Mouse (Mus musculus) right cerebral cortex, postnatal 4 days (tissue): ENCODE measurements around the gene Comt.

Experiments used
- DNase-seq: peaks from one replicate; pipeline ENCODE4 v3.0.0-alpha.2; 2022

The Comt gene

DNA sequence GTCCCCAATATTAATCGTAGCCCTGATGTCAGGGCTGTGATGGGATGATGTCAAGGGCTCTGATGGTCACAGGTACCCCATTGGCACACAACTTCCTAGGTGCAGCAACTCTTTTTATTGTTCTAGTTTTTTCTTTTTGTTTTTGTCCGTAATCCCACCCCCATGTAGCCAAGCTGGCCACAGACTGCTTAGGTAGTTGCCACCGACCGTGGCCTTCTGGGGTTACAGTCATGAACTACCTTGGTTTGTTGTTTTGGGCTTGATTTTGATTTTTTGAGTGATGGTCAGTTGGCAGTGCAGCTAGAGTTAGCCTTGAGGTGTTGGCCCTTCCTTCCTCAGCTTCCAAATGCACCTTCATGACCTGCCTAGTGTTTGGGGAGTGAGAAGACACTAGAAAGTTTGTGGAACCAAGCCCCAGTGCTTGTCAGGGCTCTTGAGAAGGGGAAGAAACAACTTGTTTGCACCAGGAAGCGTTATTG is at the start of gene Comt:
Gene Comt (minus strand): TSS at position 51 of the 479 bp plus-strand sequence.
- no peak for DNase-seq

DNA sequence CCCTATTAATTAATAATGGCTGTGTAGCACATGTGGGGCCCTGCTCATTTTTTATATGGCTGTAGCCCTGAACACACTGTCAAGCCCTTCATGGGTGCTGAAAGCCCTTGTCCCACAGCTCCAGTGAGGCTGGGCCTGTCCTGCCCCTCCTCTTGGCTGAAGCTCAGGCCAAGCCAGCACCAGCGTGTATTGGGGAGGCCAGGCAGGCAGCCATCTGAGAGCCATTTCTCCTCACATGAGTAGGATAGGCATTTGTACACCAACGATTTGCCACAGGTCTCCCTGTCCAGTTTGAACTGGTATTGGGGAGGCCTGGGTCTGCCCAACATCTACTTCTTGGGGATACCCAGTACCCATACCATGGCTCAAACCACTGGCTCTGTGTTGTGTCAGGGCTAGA is 47.4 kb upstream of the Comt start:
- no peak for DNase-seq

DNA sequence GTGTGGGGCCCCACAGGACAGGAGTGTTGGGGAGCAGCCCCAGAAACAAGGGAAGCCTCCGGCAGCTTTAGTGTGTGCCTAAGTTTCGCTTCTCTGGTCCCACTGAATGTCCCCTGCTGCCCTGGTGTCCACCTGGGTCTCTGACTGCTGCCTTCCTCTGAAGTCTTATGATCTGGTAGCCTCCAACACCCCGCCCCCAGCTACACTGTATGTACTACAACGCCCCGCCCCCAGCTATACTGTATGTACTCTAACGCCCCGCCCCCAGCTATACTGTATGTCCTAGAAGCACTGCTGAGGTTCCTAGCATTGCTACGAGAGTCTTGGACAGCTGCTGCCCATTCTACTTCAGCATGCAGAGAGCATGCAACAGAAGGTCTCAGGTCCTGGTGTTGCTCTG is 46.3 kb upstream of the Comt start:
- DNase-seq = no peak

DNA sequence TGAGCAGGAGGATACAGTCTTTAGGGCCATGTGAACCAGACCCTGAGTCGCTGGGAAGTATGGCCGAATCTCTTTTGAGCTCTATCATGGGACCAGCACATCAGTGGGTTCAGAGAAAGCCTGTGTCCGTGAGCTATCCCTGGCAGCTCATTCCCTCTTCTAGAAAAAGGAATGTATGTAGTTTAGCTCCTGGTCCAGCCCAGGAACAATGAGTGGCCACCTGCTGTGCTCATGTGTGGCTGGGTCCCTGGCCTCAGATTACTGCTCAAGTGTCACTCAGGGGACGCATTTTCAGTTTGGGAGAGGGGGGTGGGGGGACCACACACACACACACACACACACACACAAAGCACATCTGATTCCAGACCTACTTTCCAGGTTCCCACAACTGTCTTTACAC is 45.8 kb upstream of the Comt start:
- no peak for DNase-seq

DNA sequence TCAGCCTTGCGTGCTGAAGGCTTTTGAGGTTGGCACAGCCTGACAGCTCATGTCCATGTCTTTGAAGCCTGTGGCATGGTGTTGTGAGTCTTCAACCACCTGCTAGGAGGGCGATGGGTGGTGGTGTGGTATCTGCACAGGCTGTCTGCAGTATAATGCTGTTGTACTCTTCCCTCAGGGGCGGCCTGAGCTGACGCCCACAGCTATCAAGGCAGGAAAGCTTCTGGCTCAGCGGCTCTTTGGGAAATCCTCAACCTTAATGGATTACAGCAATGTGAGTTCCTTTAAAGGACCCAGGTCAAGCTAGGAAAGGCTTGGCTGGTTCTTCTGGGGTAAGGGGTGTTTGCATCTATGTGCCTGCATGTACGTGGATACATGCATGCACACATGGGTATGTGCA is 45.3 kb upstream of the Comt start:
- no peak for DNase-seq

DNA sequence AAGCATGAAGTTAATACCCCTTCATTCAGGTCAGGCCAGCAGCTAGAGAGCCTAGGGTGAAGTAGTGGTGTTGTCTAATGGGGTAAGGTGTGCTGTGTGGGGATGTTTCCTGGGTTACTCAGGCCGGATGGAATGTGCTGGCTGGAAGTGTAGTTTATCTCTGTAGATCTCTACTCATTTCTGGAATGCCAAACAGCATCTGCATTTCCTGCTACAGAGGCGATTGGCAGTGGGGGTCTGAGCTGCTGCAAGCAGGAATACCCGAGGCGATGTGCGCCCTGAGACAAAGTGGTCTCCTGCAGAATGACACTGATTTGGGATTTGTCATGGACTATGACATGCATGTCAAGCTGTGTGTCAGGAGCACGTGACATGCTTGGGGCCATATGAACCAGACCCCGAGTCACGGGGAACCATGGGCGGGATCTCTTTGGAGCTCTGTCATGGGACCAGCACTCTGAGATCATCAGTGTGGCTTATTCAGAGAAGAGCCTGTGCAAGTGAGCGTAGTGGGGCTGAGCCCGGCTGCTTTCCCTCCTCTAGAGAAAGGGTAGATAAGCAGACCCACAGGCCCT is 44.8 kb upstream of the Comt start:
- DNase-seq = no peak

DNA sequence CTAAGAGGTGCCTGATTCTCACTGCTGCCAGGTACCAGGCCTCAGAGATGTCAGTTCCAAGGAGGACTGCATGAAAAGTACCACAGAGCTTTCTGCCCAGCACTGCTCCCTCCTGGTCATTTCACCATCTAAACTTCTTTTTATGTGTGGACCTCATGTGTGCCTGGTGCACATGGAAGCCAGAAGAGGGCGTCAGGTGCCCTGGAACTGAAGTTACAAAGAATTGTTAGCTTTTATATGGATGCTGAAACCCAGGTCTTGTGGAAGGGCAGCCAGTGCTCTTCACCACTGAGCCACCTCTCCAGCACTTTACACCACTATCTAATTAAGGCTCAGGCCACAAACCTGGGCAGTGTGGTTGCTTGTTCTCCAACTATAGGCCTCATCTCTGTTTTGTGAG is 44.2 kb upstream of the Comt start:
- DNase-seq = no peak

DNA sequence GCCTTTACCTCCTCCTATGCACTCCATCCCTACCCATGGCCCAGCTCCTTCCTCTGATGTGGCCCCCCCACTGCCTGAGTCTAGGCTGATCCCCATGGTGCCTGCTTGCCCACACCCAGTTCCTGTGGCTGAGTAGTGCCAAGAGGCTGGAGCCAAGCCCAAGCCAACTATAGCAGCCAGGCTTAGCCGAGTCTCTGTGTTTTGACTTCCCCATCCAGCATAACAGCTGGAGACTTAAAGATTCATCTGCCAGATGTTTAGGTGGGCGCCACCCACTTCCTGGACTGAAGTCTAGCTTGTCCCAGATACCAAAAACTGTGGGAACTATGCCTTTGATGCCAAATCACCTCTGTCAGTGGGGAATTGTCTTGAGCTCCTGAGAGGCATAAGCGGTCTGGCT is 37.6 kb upstream of the Comt start:
- no peak for DNase-seq

DNA sequence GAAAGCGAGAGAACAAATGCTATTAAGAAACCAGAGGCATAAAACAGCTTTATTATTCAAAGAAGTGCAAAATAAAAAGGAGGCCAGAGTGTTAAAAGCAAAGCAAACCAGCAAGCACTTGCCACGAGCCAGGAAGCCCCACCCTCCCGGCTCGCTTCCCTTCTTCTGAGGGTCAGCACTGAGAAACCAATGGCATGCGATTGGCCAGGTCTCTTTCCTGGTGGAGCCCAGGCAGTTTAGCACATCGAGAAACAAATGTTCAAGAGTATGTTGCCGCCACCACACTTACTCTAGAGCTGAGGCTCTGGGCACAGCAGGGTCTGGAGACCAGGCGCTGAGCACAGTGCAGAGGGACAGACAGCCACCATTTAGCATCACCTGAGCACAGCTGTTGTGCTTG is 35.9 kb upstream of the Comt start:
- DNase-seq = no peak

DNA sequence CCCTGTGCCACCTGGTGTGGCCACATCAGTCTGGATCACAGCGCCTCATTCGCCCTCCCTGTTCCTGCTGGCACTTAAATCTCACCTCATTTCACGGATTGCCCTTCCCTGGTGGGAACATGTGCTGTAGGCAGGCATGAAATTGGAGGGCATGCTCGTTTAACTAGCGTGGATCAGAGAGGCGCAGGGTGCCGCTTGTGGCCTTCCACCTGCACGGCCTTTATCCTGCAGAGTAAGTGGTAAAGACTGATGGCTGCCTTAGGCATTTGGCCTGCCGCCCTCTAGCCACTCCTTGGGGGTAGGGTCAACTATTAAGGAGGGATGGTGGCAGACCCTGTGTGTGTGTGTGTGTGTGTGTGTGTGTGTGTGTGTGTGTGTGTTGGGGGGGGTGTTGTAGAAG is 35.4 kb upstream of the Comt start:
- DNase-seq = no peak

DNA sequence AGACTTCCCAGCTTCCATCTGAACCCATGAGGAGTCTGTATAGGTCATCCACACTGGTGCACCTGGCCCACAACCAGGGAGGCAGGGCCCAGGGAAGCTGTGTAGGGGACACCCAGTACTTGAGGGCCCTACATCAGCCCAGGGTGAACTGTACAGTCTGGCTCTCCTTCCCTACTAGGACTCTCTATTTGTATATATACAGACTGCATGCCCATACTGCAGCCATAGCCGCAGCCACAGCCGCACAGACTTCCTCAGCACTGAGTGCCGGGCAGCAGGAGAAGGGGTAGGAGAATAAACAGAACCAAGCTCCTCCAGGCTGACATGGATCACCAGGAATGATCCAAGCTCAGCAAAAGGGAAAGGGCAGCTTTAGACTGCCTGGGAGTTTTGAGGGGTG is 34.2 kb upstream of the Comt start:
- DNase-seq = no peak

DNA sequence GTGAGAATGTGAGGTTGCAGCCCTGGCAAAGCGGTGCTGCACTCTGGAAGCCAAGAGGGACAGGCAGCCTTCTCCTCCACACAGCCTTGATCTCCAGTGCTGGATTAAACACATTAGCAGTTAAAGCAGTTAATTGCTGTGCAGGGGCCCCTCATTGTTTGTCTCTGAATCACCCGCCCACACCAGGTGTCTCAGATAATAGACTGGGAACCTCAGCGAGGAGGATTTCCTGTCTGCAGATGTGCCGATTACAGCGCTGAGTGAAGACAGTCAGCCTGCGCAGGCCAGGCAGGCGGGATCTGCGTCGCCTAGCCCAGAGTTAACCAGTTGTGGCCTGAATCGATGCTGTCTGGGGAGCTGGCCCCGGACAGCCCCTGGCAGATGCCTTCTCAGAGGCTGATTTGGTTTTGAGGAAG is 33.3 kb upstream of the Comt start:
- DNase-seq = no peak

DNA sequence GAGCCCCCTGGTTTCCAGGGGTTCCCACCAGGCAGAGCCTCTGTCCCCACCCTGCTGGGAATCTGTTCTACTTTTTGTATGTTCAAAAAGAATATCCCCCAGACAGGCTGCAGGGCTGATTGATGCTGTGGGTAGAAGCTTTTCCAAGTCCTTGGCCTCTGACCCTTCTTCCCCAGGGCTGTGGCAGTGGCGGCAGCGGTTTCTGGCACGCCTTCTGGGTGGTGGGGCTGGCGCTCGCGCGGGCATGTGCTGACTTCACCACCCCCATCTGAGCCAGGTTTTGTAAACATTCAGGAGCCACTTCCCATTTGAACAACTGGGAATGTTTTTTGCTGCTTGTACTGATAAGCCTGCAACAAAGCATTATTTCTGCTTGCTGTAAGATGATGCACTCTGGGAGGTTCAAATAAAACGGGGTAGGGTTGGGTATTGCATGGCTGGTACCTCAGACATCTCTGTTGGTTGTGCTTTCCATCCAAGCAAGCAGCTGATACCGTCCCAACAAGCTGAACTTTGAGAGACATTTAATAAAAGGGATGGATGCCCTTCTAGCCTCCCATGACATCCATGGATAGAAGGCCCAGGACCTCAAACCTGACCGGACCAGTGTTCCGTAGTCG is 32.8 kb upstream of the Comt start:
- no peak for DNase-seq

DNA sequence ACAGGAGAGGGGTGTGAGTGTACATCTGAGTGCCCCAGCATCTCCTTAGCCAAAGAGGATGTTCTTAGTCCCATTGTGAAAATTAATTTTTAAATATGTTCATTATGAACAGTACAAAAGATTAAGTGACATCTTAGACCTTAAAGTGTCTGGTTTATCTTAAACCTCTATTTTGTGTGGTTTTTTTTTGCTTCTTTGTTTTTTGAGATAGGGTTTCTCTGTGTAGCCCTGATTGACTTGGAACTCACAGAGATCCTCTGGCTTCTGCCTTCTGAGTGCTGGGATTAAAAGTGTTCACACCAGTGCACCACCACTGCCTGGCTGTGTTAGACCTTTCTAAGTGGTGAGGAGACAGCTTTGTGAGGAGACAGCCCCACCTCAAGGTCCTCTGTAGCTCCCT is 32.0 kb upstream of the Comt start:
- DNase-seq = no peak

DNA sequence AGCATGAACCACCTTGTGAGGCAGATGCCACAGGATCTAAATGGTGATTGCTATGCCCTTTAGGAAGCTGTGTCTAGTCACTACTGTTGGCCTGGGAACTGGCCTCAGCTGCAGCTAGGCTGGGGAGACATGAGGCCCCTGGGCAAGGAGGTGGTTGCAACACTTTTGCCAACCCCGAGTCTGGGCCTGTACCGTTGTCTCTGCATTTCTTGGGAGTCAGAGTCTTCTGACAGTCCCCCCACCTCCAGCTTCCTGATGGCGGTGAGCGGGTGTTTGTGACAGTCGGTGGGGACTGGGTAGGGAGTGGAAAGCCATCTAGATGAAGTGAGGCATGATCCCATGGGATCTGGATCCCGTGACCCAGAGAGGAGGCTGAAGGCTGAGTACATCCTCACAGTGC is 28.8 kb upstream of the Comt start:
- DNase-seq = no peak

DNA sequence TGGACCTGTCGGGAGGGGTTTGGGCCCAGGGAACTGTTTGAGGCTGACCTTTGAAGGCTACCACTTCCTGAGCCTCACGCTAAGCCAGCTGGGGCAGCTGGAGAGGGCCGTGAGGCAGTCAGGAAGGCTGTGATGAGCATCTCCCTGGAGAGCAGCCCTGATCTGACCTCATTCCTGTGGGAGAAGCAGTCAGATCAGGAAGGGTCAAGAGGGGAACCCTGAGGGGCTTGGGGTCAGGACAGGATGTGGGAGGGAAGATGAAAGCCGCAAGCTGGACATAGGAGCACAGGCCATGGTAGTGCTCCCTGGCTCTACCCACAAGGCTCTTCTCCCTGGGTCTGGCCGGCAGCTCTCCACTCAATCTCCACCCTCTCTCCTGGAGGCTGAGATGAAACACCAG is 27.2 kb upstream of the Comt start:
- DNase-seq = no peak

DNA sequence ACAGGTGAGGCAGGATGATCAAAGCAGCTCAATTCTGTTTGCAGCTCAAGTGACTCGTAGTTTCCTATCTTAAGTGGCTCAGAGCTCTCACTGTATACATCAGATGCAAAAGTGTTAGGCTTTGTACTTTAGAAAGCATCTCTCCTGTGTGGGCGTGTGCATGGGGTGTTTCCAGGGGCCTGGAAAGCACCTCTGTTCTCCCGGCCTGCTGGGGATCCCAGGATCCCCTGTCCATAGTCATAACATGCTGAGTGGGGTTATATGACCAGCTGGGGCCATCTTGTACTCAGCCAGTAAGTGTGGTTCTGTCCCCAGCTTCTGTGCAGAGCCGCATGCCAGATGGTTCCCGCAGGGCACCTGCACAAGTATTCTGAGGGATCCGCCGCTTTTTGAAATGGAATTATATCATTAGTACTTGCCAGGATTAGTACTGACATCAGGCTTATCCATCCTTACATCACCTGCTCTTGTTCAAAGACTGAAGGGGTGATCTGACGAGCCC is 25.8 kb upstream of the Comt start:
- DNase-seq = no peak

DNA sequence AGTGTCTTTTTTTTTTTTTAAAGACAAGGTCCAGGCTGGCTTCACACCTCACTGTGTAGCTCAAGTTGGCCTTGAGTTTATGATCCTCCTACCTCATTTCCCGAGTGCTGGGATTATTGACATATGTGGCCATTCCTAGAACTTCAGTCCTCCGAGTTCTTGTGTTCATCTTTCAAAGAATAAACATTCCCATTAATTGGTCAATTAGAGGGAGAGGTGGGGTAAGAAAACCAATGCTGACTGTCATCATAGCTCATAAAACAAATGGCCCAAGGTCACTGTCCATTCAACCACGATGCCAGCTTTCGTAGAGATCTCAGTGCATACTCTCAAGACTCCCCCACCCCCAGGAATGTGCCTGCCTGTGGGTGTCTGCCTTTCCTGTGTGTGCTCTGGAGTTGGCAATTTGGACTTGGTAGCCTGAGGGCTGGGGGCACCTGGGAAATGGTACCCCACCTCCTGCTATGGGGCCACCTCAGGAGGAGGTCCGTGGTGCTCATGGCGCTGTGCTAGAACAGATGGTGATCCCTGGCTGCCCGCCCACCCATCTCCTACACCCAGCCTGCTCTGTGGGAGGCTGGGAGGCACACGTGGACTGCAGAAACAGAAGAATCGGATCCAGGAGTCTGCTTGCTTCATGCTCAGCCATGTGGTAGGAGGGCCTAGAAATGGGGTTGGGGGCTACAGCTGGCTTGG is 25.0 kb upstream of the Comt start:
- DNase-seq = peak; percentile 23

DNA sequence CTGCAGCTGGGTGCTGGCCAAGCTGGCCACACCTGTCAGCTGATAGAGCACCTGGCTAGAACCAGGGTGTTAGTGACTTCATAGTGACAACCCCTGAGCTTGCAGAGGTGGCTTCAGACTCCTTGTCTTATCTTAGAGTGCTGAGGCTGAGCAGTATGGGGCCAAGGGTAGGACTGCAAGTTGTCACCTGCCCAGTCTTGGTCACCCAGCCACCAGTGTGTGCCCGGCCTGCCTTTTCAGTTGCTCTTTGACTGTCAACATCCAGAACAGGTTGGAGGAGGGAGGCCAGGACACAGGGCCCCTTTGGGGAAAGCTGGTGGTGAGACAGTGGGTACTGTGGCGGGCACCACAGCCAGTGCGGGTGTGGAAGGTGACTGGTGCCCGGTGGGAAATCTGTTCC is 22.4 kb upstream of the Comt start:
- DNase-seq = no peak

DNA sequence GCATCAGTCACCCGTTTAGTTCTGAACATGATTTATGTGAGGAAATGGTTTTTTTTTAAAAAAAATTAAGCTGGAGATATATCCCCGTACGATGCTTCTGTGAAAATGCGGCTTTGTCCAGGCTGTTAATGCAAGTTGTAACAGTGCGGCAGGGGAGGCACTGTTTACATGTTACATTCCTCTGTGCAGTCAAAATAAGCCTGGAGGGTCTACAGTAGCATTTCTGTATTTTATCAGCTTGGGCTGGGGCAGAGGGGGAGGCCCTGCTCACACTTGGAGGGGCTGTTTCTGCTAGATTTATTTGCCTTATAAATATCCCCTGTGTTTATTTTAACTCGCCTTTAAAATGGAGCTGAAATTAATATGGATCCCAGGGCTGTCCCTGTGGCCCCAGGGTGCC is 21.5 kb upstream of the Comt start:
- DNase-seq = no peak

DNA sequence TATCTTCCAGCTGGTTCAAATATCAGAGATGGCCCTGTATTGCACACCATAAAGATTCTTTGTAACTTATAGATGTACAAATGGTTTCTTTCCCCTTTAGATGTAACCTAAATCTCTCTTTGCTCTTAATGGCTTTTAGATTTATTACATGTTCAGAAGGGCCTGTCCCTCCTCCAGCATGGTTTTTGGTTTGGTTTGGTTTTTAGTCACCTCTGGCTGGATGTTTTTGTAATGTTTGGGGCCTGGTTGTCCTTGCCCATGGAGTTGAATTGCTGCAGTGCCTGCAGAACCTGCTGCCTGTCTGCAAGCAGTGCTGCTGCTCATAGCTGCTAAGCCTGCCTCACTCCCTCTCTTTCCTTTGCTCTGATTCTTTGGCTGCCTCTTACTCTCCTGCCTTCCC is 20.6 kb upstream of the Comt start:
- no peak for DNase-seq

DNA sequence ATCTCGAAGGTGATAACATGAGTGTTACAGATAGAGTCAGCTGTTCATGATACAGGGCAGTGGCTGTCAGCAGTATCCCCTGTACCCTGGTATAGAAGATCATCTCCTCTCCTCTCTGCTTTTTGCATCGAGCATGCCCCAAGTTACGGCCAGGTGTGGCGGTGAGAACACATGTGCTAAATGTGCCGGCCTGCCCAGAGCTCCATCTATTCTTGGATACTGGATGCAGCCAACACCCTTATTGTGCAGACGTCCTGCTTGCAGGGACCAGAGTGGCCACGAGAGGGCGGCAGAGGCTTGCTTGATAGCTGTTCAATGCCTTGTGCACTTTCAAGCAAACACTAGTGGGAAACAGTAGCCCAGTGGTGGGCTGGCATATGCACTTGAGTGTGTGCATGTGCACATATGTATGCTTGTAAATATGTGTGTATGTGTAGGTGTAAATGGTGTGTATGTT is 16.8 kb upstream of the Comt start:
- peak; percentile 100 for DNase-seq

DNA sequence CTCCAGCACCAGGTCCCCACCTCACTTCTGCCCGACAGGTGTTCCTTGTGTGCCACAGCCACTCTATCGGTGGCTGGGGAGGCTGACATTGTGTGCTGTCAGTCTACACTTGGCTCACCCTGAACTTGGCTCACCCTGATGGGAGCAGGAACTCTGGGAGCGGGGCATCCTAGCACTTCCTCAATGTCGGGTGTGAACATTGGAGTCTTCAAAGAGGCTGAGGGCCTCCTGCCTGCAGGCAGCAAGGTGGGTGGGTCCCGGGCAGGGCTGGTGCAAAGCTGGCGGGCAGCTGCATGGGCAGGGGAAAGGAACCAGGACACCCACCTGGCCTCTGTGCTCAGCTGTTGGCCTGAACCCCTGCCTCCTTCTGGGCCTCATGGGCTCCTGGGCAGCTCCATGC is 9.5 kb upstream of the Comt start:
- no peak for DNase-seq

DNA sequence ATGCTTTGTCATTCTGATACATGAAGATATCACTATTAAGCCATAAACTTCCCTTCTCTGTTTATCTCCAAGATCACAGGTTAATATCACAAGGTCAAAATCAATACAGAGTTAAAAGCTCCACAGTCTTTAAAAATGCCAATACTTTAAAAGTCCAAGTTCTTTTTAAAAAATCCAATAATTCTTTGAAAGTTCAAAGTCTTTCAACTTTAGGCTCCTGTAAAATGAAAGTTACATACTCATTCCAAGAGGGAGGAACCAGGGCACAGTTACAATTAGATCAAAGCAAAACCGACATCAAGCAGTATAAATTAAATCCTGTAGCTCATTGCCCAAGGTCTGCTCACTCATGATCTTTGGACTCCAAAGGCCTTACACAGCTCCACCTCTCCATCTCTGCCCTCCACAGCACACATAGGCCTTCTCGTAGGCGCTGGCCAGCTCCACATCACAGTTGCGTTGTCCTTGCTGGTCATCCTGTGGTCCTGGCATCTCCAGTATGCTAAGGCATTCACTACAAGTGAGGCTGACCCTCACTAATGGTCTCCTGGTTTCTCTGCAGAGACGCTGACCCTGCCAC is 6.8 kb upstream of the Comt start:
- DNase-seq = no peak
